Mouse (Mus musculus): ENCODE measurements at regions not wholly inside any gene's neighbourhood (a gene's known extent, or its start where the extent isn't known, plus 50 kb on each side); places are given as distances from the start of the nearest gene placed in this dataset.

- H3K9ac ChIP-seq (ENCODE audit: insufficient read depth, low read depth), result no peak overlapping the region
- no peaks in the 10 kb centered on the region for H3K79me2 ChIP-seq (replicated peaks; ENCODE audit: control insufficient read depth, extremely low read depth, insufficient read depth, poor library complexity, severe bottlenecking)
- no peak for DNase-seq (ENCODE audit: extremely low read depth)
- H3K4me3 ChIP-seq (replicated peaks in 1 of 3; ENCODE audit: low read depth in 2 of 3, low read length in 2 of 3, poor library complexity in 1 of 3), result no peak overlapping the region
- no peaks in the 10 kb centered on the region for H3K4me1 ChIP-seq (ENCODE audit: control insufficient read depth in 1 of 2, insufficient read depth in 2 of 2)
- H3K4me2 ChIP-seq (ENCODE audit: insufficient read depth, low read depth, poor library complexity, severe bottlenecking), result no peak overlapping the region
- peaks cover 66% of the 10 kb centered on the region for H3K9me3 ChIP-seq (replicated peaks; ENCODE audit: low read length)
- H3K36me3 ChIP-seq (replicated peaks in 1 of 2; ENCODE audit: control insufficient read depth in 1 of 2, insufficient read depth in 1 of 2, low read length in 1 of 2), result no peaks in the 10 kb centered on the region
- TF ChIP-seq E2F4 (IDR thresholded peaks at IDR 0.05; ENCODE audit: insufficient replicate concordance, low read depth, low read length), result no peak
- TF ChIP-seq MAZ (IDR thresholded peaks at IDR 0.05; ENCODE audit: low read depth, low read length), result no peak
- no peak for TF ChIP-seq RCOR1 (conservative IDR thresholded peaks at IDR 0.05; ENCODE audit: low read depth, low read length)
- TF ChIP-seq CTCF (conservative IDR thresholded peaks at IDR 0.05 in 1 of 2, IDR thresholded peaks at IDR 0.05 in 1 of 2; ENCODE audit: low read depth in 2 of 2, low read length in 2 of 2), result no peak
- TF ChIP-seq ZKSCAN1 (IDR thresholded peaks at IDR 0.05; ENCODE audit: borderline replicate concordance, low read depth, low read length), result no peak
- no peak for TF ChIP-seq ZMIZ1 (IDR thresholded peaks at IDR 0.05; ENCODE audit: low read depth, low read length)
- no peak for TF ChIP-seq JUN (IDR thresholded peaks at IDR 0.05; ENCODE audit: insufficient read depth, low read depth, low read length)
- TF ChIP-seq MEF2A (IDR thresholded peaks at IDR 0.05; ENCODE audit: borderline replicate concordance, low read depth, low read length), result no peak
- no peak for TF ChIP-seq SIN3A (IDR thresholded peaks at IDR 0.05; ENCODE audit: low read length)
- TF ChIP-seq JUND (conservative IDR thresholded peaks at IDR 0.05; ENCODE audit: low read depth, low read length), result no peak
- no peak for TF ChIP-seq NRF1 (IDR thresholded peaks at IDR 0.05; ENCODE audit: low read depth, low read length)
- TF ChIP-seq MXI1 (IDR thresholded peaks at IDR 0.05; ENCODE audit: low read depth, low read length), result no peak
- TF ChIP-seq GABPA (IDR thresholded peaks at IDR 0.05; ENCODE audit: insufficient replicate concordance, low read depth, low read length), result no peak
- H3K27ac ChIP-seq (ENCODE audit: insufficient read depth, low read depth), result no peak overlapping the region
- in situ Hi-C loops (cut with MboI; ENCODE audit: low pct_ligation_motif_present, low pct_unique_long_range_greater_than_20kb, low sequenced_read_pairs) (no loop called here), dilution Hi-C loops (cut with MboI; ENCODE audit: extremely low pct_ligation_motif_present, extremely low pct_unique_long_range_greater_than_20kb, low sequenced_read_pairs) (no loop called here)
- no peaks in the 10 kb centered on the region for H3K27me3 ChIP-seq (replicated peaks)
Measured at GRCm38 (mm10) chr1:41140542-41140941, 335.1 kb downstream of the Tmem182 start.

DNA sequence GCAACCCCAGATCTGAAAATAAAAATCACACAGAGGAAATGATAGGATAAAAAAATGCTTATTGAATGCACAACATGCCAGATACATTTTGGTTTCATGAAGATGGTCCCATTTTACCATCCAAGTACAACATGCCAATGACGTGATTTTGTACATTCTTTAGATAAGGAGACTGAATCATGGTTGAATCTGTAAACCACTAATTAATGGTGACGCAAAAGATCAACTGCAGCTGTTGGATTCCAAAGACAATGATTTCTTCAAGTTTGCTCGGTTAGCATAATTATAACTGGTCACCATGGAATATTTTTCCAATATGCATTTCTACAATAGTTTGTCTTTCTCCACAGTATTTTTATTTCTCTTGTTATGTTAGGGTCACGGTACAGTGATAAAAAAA lies 336.6 kb downstream of the Tmem182 start:
- Histone ChIP-seq H3K9ac (ENCODE audit: insufficient read depth, low read depth) (no peak overlapping the region), H3K9me3 (replicated peaks; ENCODE audit: low read length) (peaks cover 65% of the 10 kb centered on the region), H3K4me2 (ENCODE audit: insufficient read depth, low read depth, poor library complexity, severe bottlenecking) (no peak overlapping the region), H3K79me2 (replicated peaks; ENCODE audit: control insufficient read depth, extremely low read depth, insufficient read depth, poor library complexity, severe bottlenecking) (no peaks in the 10 kb centered on the region), H3K4me1 (ENCODE audit: control insufficient read depth in 1 of 2, insufficient read depth in 2 of 2) (no peaks in the 10 kb centered on the region), H3K36me3 (replicated peaks in 1 of 2; ENCODE audit: control insufficient read depth in 1 of 2, insufficient read depth in 1 of 2, low read length in 1 of 2) (no peaks in the 10 kb centered on the region), H3K4me3 (replicated peaks in 1 of 3; ENCODE audit: low read depth in 2 of 3, low read length in 2 of 3, poor library complexity in 1 of 3) (no peak overlapping the region), H3K27ac (ENCODE audit: insufficient read depth, low read depth) (no peak overlapping the region), H3K27me3 (replicated peaks) (no peaks in the 10 kb centered on the region)
- dilution Hi-C loops (cut with MboI; ENCODE audit: extremely low pct_ligation_motif_present, extremely low pct_unique_long_range_greater_than_20kb, low sequenced_read_pairs), result no loop called here
- in situ Hi-C loops (cut with MboI; ENCODE audit: low pct_ligation_motif_present, low pct_unique_long_range_greater_than_20kb, low sequenced_read_pairs), result no loop called here
- TF ChIP-seq ZKSCAN1 (IDR thresholded peaks at IDR 0.05; ENCODE audit: borderline replicate concordance, low read depth, low read length), result no peak
- TF ChIP-seq CTCF (conservative IDR thresholded peaks at IDR 0.05 in 1 of 2, IDR thresholded peaks at IDR 0.05 in 1 of 2; ENCODE audit: low read depth in 2 of 2, low read length in 2 of 2), result no peak
- TF ChIP-seq ETS1 (conservative IDR thresholded peaks at IDR 0.05; ENCODE audit: low read depth, low read length), result no peak
- TF ChIP-seq POLR2A (IDR thresholded peaks at IDR 0.05; ENCODE audit: low read depth, low read length), result no peak
- no peak for TF ChIP-seq MXI1 (IDR thresholded peaks at IDR 0.05; ENCODE audit: low read depth, low read length)
- TF ChIP-seq MAZ (IDR thresholded peaks at IDR 0.05; ENCODE audit: low read depth, low read length), result no peak
- no peak for TF ChIP-seq MAX (IDR thresholded peaks at IDR 0.05; ENCODE audit: low read length)
- no peak for TF ChIP-seq RAD21 (IDR thresholded peaks at IDR 0.05; ENCODE audit: low read depth, low read length)
- no peak for TF ChIP-seq ZNF384 (IDR thresholded peaks at IDR 0.05; ENCODE audit: low read depth, low read length)
- no peak for TF ChIP-seq JUND (conservative IDR thresholded peaks at IDR 0.05; ENCODE audit: low read depth, low read length)
- TF ChIP-seq SMC3 (IDR thresholded peaks at IDR 0.05; ENCODE audit: low read depth, low read length), result no peak
- no peak for TF ChIP-seq RCOR1 (conservative IDR thresholded peaks at IDR 0.05; ENCODE audit: low read depth, low read length)
- no peak for TF ChIP-seq POLR2AphosphoS2 (IDR thresholded peaks at IDR 0.05; ENCODE audit: low read depth, low read length)
- no peak for TF ChIP-seq IRF4 (IDR thresholded peaks at IDR 0.05; ENCODE audit: low read depth, low read length)
- TF ChIP-seq NELFE (IDR thresholded peaks at IDR 0.05; ENCODE audit: low read depth, low read length), result no peak
- TF ChIP-seq UBTF (IDR thresholded peaks at IDR 0.05; ENCODE audit: low read depth, low read length), result no peak
- TF ChIP-seq MEF2A (IDR thresholded peaks at IDR 0.05; ENCODE audit: borderline replicate concordance, low read depth, low read length), result no peak
- no peak for TF ChIP-seq TBP (conservative IDR thresholded peaks at IDR 0.05; ENCODE audit: low read depth, low read length)
- TF ChIP-seq HCFC1 (IDR thresholded peaks at IDR 0.05; ENCODE audit: low read depth, low read length), result no peak
- TF ChIP-seq ZC3H11A (IDR thresholded peaks at IDR 0.05; ENCODE audit: low read depth, low read length), result no peak
- DNase-seq (ENCODE audit: extremely low read depth), result no peak
